Mouse (Mus musculus) right cerebral cortex, adult 18-20 months (tissue): ENCODE results near the gene Slc44a5.
"Not testable (repeated sequence)": the region's sequence is repeated elsewhere in the genome, so short reads cannot be mapped to it uniquely, and the experiment has no call there.

ENCODE experiments used
- DNase-seq: peaks from one replicate; pipeline ENCODE4 v3.0.0; 2022; ENCODE audit warnings: mixed read lengths

Gene Slc44a5

DNA sequence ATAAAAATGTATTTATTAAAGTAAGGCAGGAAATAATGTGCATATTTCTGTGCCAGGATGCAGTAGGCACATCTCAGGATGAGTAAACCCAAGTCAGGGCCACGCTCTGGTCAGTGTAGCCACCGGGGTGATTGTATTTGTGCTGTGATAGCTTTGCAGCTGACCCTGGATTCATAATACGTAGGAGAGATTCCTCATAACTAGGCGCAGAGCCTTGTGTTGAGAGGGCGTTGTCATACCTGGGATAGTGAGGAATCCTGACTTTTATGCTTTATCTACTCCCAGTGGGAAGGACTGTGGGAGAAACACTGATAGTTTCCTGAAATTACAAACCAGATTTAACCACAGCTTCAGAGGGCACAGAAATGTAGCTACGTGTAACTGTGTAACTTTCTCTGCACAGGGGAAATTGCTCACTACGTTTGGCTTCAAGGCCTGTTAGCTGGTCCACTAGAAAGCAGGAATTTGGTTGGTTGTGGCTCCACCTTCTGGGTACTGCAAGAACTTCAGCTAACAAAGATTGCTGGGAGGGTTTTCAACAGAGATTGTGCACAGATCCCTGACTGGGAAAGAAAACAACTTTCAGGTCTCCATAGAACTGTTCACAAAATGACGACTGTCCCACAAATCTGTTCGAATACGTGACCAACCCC lies 253.0 kb downstream of the Slc44a5 start:
- DNase-seq = peak; percentile 72

GRCm38 (mm10) chr3:154244932-154245331 lies 271.7 kb downstream of the Slc44a5 start:
- no peak for DNase-seq

DNA sequence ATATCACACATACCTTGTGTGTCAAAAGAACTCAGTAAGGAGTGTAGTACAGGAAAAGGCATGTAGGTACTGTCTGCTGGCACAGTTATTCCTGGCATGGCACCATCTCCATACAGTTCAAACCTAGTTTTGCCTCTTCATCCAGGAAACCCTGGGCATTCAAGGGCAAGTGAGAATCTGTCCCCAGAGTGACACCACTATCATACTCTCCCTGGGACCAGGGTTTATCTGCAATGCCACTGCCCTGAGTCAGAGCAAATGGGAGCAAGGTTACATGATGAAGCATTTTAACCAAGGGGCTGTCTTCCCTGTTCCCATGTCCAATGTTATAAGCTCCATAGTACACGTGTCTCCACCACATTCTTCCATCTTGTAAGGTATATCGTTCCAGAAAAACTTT lies 278.2 kb downstream of the Slc44a5 start:
- no peak for DNase-seq

DNA sequence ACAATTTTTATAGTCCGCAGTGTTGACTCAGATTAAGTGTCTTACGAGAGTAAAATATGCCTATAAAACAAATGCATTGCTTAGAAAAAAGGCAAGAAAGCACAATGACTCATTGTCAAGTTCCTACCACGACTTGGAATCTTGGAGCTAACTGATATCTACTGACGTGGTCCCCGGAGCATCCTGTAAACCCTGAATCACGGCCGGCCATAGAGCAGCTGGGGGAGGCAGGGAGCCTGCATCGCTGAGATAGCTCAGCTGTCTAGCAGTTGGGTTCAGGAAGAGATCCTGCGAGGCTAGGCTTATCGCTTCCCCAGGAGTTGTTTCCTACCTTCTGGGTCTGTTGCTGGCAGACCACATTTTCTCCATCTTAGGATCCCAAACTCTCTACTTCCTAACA lies 279.0 kb downstream of the Slc44a5 start:
- no peak for DNase-seq

DNA sequence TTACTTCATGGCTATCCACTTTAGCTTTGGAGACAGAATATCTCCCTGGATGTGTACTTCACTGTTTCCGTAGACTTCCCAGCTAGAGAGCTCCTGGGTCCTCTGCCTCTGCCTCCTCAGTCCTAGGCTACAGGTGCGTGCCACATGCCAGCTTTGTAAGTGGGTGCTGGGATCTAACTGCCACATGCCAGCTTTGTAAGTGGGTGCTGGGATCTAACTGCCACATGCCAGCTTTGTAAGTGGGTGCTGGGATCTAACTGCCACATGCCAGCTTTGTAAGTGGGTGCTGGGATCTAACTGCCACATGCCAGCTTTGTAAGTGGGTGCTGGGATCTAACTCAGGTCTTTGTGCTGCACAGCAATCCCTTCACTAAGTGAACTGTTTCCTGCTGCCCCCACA lies 281.0 kb downstream of the Slc44a5 start:
- not testable (repeated sequence) for DNase-seq

GRCm38 (mm10) chr3:154257312-154257711 lies 284.1 kb downstream of the Slc44a5 start:
- no peak for DNase-seq

GRCm38 (mm10) chr3:154268313-154268712 lies 295.1 kb downstream of the Slc44a5 start:
- no peak for DNase-seq

GRCm38 (mm10) chr3:154269757-154270366 lies 296.6 kb downstream of the Slc44a5 start:
- peak; percentile 64 for DNase-seq

- DNase-seq = no peak
Observed at GRCm38 (mm10) chr3:154274681-154275080, 301.4 kb downstream of the Slc44a5 start.

DNA sequence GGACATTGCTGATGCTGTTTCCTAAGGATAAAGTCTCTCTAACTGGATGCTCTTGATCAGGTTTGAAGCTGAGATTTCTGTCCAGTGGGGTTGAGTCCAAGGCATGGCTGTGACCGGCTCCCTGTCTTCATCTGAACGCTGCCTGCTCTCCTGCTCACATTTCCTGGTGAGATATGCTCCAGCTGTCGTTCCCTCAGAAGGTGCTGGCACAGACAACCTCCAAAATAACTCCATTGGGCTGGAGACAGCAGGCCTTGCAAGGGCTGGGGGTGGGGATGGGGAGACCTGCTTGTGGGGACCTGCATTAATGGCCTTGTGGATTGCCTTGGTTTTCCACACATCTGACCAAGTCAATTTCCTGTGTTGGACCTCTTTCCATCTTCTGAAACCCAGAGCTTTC lies 311.0 kb downstream of the Slc44a5 start:
- no peak for DNase-seq

- no peak for DNase-seq
Observed at GRCm38 (mm10) chr3:154285351-154285750, 312.1 kb downstream of the Slc44a5 start.

- no peak for DNase-seq
Observed at GRCm38 (mm10) chr3:154287217-154287616, 314.0 kb downstream of the Slc44a5 start.

GRCm38 (mm10) chr3:154288429-154289069 lies 315.3 kb downstream of the Slc44a5 start:
- DNase-seq = peak; percentile 8

GRCm38 (mm10) chr3:154290351-154290750 lies 317.1 kb downstream of the Slc44a5 start:
- DNase-seq = no peak

GRCm38 (mm10) chr3:154292126-154292525 lies 318.9 kb downstream of the Slc44a5 start:
- DNase-seq = no peak

- DNase-seq = peak; percentile 34
Observed at GRCm38 (mm10) chr3:154293839-154294490, 320.7 kb downstream of the Slc44a5 start.

- DNase-seq = no peak
Observed at GRCm38 (mm10) chr3:154294924-154295834, 321.9 kb downstream of the Slc44a5 start.

- no peak for DNase-seq
Observed at GRCm38 (mm10) chr3:154297499-154297898, 324.3 kb downstream of the Slc44a5 start.

DNA sequence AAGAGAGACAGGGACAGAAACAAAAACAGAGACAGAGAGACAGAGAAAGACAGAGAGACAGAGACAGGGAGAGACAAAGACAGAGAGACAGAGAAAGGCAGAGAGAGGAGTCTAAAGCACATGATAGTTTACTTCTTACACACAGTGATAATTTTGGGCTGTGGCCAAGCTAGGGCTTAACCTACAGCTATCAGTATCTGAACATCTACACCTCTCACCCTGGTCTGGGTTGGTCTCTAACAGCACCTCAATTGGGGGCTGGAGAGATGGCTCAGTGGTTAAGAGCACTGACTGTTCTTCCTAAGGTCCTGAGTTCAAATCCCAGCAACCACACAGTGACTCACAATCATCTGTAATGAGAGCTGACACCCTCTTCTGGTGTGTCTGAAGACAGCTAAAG lies 325.3 kb downstream of the Slc44a5 start:
- no peak for DNase-seq

DNA sequence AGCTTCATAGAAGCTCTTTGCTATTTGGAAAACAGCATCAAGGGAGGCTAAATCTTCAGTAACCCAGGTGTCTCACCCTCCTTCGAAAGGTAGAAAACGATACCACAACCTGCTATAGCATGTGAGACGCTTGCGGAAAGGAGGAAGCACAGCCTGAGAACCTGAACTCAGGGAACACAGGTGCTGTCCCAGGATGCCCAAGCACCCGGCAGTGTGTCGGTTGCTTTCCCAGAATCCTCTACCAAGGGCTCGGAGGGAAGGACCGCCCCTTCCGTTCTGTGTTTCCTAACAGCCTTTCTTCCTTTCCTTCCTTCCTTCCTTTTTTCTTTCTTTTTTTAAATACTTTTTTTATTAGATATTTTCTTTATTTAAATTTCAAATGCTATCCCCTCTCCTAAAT lies 326.8 kb downstream of the Slc44a5 start:
- no peak for DNase-seq

- no peak for DNase-seq
Observed at GRCm38 (mm10) chr3:154301102-154301501, 327.9 kb downstream of the Slc44a5 start.

- no peak for DNase-seq
Observed at GRCm38 (mm10) chr3:154305163-154305884, 332.1 kb downstream of the Slc44a5 start.
